Mouse (Mus musculus): ENCODE results near the gene Wnt10b. TPM values are rescaled to one million over a fixed set of nuclear protein-coding genes. Genes with fewer than 3 reads are reported as not detected.

The Wnt10b gene
- polyA plus RNA-seq, 2 experiments, result 0.03 TPM; not detected in 1

DNA sequence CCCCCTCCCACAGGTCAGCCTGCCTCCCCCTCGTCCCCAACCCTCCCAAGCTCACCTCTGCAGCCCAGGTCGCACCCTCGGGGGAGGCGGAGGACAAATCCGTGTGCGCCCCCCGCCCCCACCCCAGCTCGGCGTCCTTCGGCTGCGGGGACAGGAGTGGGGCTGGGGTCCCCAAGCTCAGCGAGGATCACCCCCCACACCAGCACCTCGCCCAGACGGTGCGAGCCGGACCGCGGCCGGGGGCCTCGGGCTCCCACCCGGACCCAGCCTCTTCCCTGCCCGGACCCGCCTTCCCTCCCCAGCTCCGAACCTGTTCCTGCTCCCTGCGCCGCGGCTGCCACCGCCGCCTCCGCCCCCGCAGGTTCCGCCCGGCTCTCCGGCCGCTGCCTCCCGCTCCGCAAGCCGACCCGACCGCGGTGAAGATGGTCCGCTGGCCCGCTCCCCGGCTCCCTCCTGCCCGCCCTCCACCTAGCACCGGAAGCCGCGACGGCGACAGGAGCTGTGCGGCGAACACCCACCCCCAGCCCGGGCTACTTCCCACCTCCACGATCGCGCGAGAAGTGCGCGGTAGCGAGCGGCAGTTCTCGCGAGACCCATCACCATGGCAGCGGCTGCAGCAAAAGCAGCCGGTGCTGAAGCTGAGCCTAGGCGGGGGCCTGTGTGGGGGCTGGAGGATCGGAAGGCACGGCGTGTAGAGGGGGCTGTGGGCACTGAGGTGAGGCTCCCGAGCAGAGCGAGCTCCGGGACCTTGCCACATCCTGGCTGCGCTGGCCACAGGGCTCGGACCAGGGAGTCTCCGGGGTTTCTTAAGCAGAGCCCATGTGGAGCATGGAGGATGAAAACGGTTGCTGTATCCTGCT lies 15.1 kb downstream of the Wnt10b start, which contains the start of gene Arf3:
Gene Arf3, minus strand, starts transcription at position 545 of the 860 bp plus-strand sequence.
- TF ChIP-seq EP300 (IDR thresholded peaks at IDR 0.05; ENCODE audit: low read depth) (peak; percentile 76), CTCF (IDR thresholded peaks at IDR 0.05; ENCODE audit: low read depth) (no peak)
- Histone ChIP-seq H3K9ac (replicated peaks) (peak within 1 kb of the TSS; percentile 72), H3K27me3 (ENCODE audit: control insufficient read depth, insufficient read depth, low read length) (peaks cover 5% of the 10 kb centered on the region), H3K36me3 (replicated peaks; ENCODE audit: control insufficient read depth, insufficient read depth, low read depth) (no peaks in the 10 kb centered on the region), H3K27ac (no peak within 1 kb of the TSS), H3K4me1 (replicated peaks; ENCODE audit: control insufficient read depth in 2 of 2, insufficient read depth in 2 of 2, low read length in 1 of 2) (peaks cover 0 to 6% of the 10 kb centered on the region in 2 experiments; a peak in 3 of 4 replicates), H3K4me2 (ENCODE audit: low read depth) (peak within 1 kb of the TSS; percentile 98), H3K4me3 (ENCODE audit: insufficient read depth in 1 of 2, low read depth in 2 of 2, low read length in 2 of 2) (peak within 1 kb of the TSS; percentile 71 to 91), H3K9me3 (ENCODE audit: control insufficient read depth, low read length) (no peaks in the 10 kb centered on the region)
- ATAC-seq (ENCODE audit: insufficient read depth) (peak; percentile 83), DNase-seq (ENCODE audit: low read depth in 3 of 3, low spot score in 3 of 3) (peak; percentile 74 to 79 (median 75))
- WGBS (ENCODE audit: insufficient replicate concordance), result under 1% methylated on average over 72 of the region's 76 CpGs

DNA sequence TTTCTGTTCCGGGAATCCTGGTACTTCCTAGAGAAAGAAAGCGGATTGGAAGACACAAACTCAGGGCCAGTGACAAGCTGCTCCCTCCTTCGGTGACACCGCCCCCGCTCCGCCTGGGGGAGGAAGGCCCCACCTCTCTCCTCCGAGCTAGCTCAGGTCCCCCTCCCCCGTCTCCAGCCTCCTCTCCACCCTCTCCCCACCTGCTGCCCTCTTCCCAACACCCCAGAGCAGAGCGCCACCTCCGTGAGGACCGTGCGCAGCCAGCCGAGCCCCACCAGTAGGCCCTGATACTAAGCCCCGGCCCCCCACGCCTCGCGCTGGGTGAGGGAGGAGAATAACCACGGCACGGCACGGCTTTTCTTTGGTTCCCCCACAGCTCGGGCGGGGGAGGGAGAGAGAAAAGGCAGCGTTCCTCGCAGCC lies 15.7 kb downstream of the Wnt10b start:
- ATAC-seq (ENCODE audit: insufficient read depth) (peak; percentile 67), DNase-seq (ENCODE audit: low read depth in 3 of 3, low spot score in 3 of 3) (peak in 1 of 3 experiments; percentile 39)
- Histone ChIP-seq H3K4me3 (ENCODE audit: insufficient read depth in 1 of 2, low read depth in 2 of 2, low read length in 2 of 2) (peak overlapping the region; percentile 71 to 91), H3K27me3 (ENCODE audit: control insufficient read depth, insufficient read depth, low read length) (peaks cover 5% of the 10 kb centered on the region), H3K9ac (replicated peaks) (peak overlapping the region; percentile 72), H3K27ac (no peak overlapping the region), H3K9me3 (ENCODE audit: control insufficient read depth, low read length) (no peaks in the 10 kb centered on the region), H3K4me1 (replicated peaks; ENCODE audit: control insufficient read depth in 2 of 2, insufficient read depth in 2 of 2, low read length in 1 of 2) (peaks cover 0 to 6% of the 10 kb centered on the region in 2 experiments; a peak in 3 of 4 replicates), H3K36me3 (replicated peaks; ENCODE audit: control insufficient read depth, insufficient read depth, low read depth) (no peaks in the 10 kb centered on the region), H3K4me2 (ENCODE audit: low read depth) (peak overlapping the region; percentile 98)
- 1% methylated on average over 24 of the region's 24 CpGs for WGBS (ENCODE audit: insufficient replicate concordance)
- TF ChIP-seq CTCF (IDR thresholded peaks at IDR 0.05; ENCODE audit: low read depth) (peak; percentile 11; the same call in 1 of the 2 replicates), EP300 (IDR thresholded peaks at IDR 0.05; ENCODE audit: low read depth) (no peak)

DNA sequence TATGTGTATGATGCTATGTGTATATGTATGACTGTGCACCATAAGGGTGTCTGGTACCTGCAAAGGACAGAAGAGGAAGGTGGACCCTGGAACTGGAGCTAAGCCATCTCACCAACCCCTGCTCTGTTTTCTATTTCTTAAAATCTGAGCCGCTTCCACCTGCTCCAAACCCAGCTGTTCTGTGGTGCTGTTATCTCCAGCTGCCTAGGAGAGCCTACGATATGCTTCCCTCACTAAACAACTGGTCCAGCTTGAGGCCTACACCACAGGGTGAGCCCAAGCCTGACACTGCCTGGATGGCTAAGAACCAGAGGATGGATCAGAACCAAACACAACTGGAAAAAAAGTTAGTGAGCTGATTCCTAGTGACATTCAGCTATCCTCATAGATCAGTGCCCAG lies 23.8 kb downstream of the Wnt10b start:
- Histone ChIP-seq H3K4me1 (replicated peaks; ENCODE audit: control insufficient read depth in 2 of 2, insufficient read depth in 2 of 2, low read length in 1 of 2) (peaks cover 0 to 7% of the 10 kb centered on the region in 2 experiments; a peak in 2 of 4 replicates), H3K9ac (replicated peaks) (no peak overlapping the region), H3K36me3 (replicated peaks; ENCODE audit: control insufficient read depth, insufficient read depth, low read depth) (no peaks in the 10 kb centered on the region), H3K27ac (no peak overlapping the region), H3K4me2 (ENCODE audit: low read depth) (no peak overlapping the region), H3K4me3 (ENCODE audit: insufficient read depth in 1 of 2, low read depth in 2 of 2, low read length in 2 of 2) (no peak overlapping the region), H3K27me3 (ENCODE audit: control insufficient read depth, insufficient read depth, low read length) (no peaks in the 10 kb centered on the region), H3K9me3 (ENCODE audit: control insufficient read depth, low read length) (no peaks in the 10 kb centered on the region)
- 50% methylated on average over 2 of the region's 2 CpGs for WGBS (ENCODE audit: insufficient replicate concordance)
- TF ChIP-seq CTCF (IDR thresholded peaks at IDR 0.05; ENCODE audit: low read depth) (no peak), EP300 (IDR thresholded peaks at IDR 0.05; ENCODE audit: low read depth) (no peak)
- ATAC-seq (ENCODE audit: insufficient read depth) (no peak), DNase-seq (ENCODE audit: low read depth in 3 of 3, low spot score in 3 of 3) (no peak)

DNA sequence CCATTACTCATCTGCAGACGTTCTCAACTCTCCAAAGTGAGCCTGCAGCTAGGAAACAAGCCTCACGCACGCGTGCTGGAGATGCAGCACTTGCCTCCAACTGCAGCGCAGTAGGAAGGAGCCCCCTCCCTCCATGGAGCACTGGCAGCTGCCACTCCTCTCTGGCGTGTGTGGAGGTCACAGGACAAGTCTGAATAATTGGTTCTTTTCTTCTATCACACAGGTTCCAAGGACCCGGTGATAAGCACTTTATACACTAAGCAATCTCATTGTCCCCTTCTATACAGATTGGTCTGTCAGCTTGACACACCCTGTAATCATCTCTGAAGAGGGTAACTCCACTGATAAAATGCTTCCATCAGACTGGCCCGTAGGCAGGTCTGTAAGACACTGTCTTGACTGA lies 24.9 kb downstream of the Wnt10b start:
- Histone ChIP-seq H3K4me3 (ENCODE audit: insufficient read depth in 1 of 2, low read depth in 2 of 2, low read length in 2 of 2) (no peak overlapping the region), H3K36me3 (replicated peaks; ENCODE audit: control insufficient read depth, insufficient read depth, low read depth) (no peaks in the 10 kb centered on the region), H3K4me1 (replicated peaks; ENCODE audit: control insufficient read depth in 2 of 2, insufficient read depth in 2 of 2, low read length in 1 of 2) (peaks cover 0 to 8% of the 10 kb centered on the region in 2 experiments; a peak in 2 of 4 replicates), H3K9me3 (ENCODE audit: control insufficient read depth, low read length) (no peaks in the 10 kb centered on the region), H3K27me3 (ENCODE audit: control insufficient read depth, insufficient read depth, low read length) (no peaks in the 10 kb centered on the region), H3K27ac (no peak overlapping the region), H3K4me2 (ENCODE audit: low read depth) (no peak overlapping the region), H3K9ac (replicated peaks) (no peak overlapping the region)
- TF ChIP-seq EP300 (IDR thresholded peaks at IDR 0.05; ENCODE audit: low read depth) (peak; percentile 37; the same call in 1 of the 2 replicates), CTCF (IDR thresholded peaks at IDR 0.05; ENCODE audit: low read depth) (no peak)
- 45% methylated on average over 8 of the region's 8 CpGs for WGBS (ENCODE audit: insufficient replicate concordance)
- ATAC-seq (ENCODE audit: insufficient read depth), result peak; percentile 68
- no peak for DNase-seq (ENCODE audit: low read depth in 3 of 3, low spot score in 3 of 3)

DNA sequence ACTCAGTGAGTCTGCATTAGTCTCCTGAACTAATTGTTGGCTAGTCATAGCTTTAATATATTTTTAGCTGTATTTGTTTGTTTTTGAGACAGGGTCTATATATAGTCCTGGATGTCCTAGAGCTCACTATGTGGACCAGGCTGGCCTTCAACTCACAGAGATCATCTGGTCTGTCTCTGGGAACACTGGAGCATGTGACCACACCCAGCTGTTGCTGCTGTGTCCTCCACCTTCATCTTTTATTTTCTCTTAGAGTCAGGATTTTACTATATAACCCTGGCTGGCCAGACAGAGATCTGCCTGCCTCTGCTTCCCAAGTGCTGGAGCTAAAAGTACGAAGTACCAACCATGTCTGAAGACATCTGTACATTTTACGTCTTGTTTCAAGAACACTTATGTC lies 28.9 kb downstream of the Wnt10b start:
- no peak for ATAC-seq (ENCODE audit: insufficient read depth)
- 80% methylated on average over 2 of the region's 2 CpGs for WGBS (ENCODE audit: insufficient replicate concordance)
- Histone ChIP-seq H3K9ac (replicated peaks) (no peak overlapping the region), H3K9me3 (ENCODE audit: control insufficient read depth, low read length) (no peaks in the 10 kb centered on the region), H3K36me3 (replicated peaks; ENCODE audit: control insufficient read depth, insufficient read depth, low read depth) (no peaks in the 10 kb centered on the region), H3K4me2 (ENCODE audit: low read depth) (no peak overlapping the region), H3K27ac (no peak overlapping the region), H3K4me1 (replicated peaks; ENCODE audit: control insufficient read depth in 2 of 2, insufficient read depth in 2 of 2, low read length in 1 of 2) (peaks cover 0 to 9% of the 10 kb centered on the region in 2 experiments; a peak in 2 of 4 replicates), H3K4me3 (ENCODE audit: insufficient read depth in 1 of 2, low read depth in 2 of 2, low read length in 2 of 2) (no peak overlapping the region), H3K27me3 (ENCODE audit: control insufficient read depth, insufficient read depth, low read length) (no peaks in the 10 kb centered on the region)
- no peak for DNase-seq (ENCODE audit: low read depth in 3 of 3, low spot score in 3 of 3)
- TF ChIP-seq CTCF (IDR thresholded peaks at IDR 0.05; ENCODE audit: low read depth) (no peak), EP300 (IDR thresholded peaks at IDR 0.05; ENCODE audit: low read depth) (no peak)
